Mouse (Mus musculus) R1 (cell line): ENCODE measurements around the gene Gm17387.

Source experiments
- DNase-seq: peaks from one replicate; pipeline ENCODE4 v3.0.0-alpha.2; 2018; ENCODE audit warnings: low read depth, low spot score

The Gm17387 gene

GRCm38 (mm10) chr7:141047581-141048225 is 18.8 kb downstream of the Gm17387 start:
- peak; percentile 98 for DNase-seq

DNA sequence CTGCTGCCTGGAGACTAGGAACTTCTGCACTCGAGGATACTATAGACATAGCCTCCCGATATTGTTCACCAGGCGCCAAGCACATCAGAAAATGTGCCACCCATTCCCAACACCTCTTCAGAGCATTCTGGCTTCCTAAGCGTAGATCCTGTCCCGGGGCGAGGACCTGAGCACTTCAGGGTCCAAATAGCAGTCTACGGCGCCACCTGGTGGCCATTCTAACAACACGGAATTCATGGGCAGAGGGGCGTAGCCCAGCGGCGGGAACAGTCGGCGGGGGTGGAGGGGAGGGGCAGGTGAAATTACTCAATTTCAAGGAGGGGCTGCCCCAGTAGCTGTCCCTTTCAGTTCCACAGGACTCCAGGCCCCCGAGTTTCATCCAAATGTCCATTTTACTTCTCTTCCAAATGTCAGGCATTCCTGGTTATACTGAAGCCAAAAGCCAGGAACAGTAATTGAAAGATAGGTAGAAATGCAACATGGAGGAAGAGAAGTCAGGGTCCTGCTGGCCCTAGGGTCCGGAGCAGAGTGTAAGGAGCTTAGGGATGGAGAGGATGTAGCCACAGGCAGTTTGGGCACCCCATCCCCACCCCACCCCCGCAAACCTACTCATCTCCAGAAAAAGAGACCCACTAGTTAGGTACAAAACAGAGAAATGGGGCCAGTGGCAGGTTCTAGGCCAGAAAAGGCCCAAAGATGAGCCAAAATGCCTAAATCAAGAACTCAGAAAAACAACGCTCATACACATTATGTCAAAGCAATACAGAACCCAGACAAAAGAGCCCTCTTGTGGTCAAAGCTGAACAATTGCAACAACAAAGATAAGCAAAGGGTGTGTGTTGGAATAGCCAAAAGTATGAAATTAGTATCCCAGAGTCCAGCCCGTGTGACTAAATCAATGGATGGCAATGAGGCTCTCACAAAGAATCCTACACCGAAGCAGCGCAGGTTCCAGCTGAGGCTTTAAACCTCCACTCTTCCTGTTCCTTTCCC is 19.6 kb downstream of the Gm17387 start:
- peak; percentile 96 for DNase-seq

DNA sequence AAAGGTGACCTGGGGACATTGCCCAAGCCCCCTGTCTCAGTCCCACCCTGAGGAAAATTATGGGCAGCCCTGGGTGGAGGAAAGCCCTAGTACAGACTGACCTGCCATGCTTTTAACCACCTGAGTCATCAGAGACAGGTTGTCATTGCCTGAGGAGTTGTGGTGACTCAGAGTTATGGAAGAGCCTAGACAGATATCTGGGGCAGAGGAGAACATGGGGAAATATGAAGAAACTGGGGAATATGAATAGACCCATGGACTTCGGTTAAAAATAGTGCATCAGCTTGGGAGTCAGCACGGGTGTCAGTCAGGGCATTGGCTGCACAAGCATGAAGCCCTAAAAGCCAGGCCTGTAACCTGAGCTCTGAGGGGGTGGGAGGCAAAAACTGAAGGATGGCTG is 20.4 kb downstream of the Gm17387 start:
- DNase-seq, result no peak

DNA sequence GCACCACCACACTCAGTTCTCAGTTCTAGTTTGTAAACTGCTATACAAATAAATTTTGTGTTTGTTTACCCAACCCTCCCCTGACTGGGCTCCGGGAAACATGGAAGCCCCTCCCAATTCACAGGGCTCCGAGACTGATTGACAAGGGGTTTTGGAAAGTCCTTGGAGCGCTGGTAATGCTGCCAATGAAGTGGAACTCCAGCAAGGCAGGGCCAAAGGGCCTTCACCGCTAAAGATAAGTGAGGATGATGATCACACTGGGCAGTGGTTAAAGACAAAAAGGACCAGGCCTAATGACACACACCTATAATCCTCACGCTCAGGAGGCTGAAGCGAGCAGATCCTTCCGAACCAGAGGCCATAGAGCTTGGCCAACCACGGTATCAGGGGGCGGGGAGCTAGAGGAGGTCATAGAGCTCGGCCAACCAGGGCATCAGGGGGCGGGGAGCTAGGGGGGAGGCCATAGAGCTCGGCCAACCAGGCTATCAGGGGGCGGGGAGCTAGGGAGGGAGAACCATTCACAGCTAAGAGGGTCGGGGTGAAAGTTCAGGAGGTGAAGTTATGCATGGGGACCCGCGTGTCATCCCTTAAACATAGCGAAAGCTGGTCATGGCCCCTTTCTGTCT is 22.2 kb downstream of the Gm17387 start:
- peak; percentile 98 for DNase-seq

DNA sequence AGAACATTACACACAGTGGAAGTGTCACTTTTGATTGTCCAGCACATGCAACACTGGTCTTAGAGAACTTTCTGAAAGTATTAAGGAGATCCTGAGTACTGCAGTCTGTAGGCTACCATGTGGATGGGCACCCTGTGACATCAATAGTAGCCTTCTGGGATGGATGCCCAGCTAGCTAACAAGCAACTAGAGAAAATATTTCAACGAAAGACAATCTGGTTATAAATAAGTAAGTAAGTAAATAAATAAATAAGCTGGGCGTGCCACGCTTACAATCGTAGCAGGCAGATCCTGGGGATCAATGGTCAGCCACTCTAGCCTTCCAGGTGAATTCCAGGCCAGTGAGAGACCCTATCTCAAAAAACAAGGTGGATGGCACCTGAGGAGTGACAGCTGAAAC is 23.1 kb downstream of the Gm17387 start:
- no peak for DNase-seq

GRCm38 (mm10) chr7:141052421-141052820 is 23.5 kb downstream of the Gm17387 start:
- no peak for DNase-seq

- DNase-seq, result peak; percentile 64
Observed at GRCm38 (mm10) chr7:141055785-141056184, 26.9 kb downstream of the Gm17387 start.

GRCm38 (mm10) chr7:141056976-141057375 is 28.0 kb downstream of the Gm17387 start:
- DNase-seq, result peak; percentile 83

DNA sequence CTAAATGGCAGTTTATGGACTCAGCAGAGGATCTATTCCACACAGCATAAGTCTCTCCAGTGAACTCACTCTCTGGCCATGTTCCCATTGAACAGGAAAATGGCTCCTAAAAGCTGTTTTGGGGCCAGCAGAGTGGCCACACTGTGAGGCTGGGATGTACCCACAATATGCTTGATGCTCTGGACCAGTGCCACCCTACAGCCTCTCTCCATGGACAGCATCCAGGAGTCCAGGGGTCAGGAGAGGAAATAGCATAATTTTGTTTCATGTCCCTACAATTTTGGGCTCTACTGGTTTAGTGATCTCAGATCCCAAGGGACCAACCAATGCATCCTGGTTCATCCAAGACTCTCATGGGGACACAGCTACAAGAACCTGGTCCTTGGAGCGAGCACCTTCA is 28.6 kb downstream of the Gm17387 start:
- DNase-seq, result no peak

- DNase-seq, result no peak
Observed at GRCm38 (mm10) chr7:141058601-141059341, 29.8 kb downstream of the Gm17387 start.

DNA sequence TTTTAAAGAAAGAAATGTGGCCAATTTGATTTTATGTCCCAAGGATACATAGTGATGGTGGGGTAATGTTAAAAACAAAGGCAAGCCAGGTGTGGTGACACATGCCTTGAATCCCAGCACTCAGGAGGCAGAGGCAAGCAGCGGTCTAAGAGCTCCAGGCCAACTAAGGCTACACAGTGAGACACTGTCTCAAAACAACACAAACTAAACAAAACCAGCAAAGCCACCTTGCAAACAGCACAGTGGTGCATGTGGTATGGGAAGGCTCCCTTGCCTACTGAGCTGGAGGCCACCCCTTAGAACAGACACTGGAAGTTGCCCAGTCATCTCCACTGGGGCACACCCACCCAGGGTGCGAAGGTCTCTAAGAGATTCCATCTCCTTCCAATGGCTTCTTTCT is 31.0 kb downstream of the Gm17387 start:
- no peak for DNase-seq

- peak; percentile 88 for DNase-seq
Observed at GRCm38 (mm10) chr7:141060426-141061242, 31.7 kb downstream of the Gm17387 start, which contains the start of gene B4galnt4. B4galnt4 (plus strand) TSS chr7:141061104.

- DNase-seq, result peak; percentile 36
Observed at GRCm38 (mm10) chr7:141061269-141061692, 32.4 kb downstream of the Gm17387 start.

DNA sequence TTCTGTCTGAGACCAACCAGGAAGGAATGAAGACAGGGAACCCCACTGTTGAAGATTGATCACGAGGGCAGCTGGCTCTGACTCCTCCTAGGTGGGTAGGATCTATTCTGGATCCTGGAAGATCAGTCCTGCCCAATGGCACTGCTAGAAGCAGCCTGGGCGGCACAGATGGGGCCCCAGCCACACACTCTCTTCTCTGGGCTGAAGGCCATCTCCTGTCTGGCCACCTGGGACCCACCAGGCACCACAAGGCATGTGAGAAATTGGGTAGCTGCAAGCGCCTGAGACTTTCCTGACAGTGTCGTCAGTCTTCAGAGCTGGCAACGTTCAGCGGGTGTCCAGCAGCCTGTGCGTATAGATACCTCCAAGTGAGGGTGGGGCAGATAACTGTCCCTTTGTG is 33.6 kb downstream of the Gm17387 start:
- DNase-seq, result no peak

- DNase-seq, result no peak
Observed at GRCm38 (mm10) chr7:141063353-141063752, 34.4 kb downstream of the Gm17387 start.

DNA sequence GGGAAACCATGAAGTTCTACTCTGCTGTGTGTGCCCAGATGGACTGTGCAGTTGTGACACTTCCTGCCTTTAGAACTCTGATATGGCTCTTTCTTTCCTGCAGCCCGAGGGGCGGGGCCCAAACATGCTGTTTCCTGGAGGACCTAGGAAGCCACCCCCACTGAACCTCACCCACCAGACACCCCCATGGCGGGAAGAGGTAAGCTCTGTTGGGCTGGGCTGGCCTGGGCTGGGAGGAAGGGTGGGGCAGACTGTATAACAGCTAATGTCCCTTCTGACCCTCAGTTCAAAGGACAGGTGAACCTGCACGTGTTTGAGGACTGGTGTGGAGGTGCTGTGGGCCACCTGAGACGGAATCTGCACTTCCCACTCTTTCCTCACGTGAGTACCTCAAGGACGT is 35.2 kb downstream of the Gm17387 start:
- peak; percentile 78 for DNase-seq

DNA sequence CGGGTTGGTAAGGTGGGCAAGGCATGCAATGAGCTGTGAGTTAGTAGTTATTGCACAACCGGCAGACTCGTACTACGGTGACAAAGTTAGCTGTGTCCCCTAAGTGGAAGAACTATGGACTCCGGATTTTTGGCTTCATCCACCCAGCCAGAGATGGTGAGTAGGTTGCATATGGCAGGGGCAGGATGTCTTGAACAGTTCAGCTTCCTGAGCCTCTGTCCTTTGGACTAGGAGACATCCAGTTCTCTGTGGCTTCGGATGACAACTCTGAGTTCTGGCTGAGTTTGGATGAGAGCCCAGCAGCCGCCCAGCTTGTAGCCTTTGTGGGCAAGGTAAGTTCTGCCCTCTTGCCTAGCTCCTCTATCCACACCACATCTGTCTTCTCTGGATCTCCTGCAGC is 35.6 kb downstream of the Gm17387 start:
- no peak for DNase-seq

DNA sequence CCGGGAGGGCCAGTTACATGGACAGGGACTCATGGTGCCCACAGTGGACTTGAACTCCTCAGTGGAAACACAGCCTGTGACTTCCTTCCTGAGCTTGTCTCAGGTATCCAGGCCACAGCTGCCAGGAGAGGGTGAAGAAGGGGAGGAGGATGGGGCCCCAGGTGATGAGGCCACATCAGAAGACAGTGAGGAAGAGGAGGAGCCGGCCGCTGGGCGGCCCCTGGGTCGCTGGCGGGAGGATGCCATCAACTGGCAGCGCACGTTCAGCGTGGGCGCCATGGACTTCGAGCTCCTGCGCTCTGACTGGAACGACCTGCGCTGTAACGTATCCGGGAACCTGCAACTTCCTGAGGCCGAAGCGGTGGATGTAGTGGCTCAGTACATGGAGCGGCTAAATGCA is 39.4 kb downstream of the Gm17387 start:
- DNase-seq, result no peak

DNA sequence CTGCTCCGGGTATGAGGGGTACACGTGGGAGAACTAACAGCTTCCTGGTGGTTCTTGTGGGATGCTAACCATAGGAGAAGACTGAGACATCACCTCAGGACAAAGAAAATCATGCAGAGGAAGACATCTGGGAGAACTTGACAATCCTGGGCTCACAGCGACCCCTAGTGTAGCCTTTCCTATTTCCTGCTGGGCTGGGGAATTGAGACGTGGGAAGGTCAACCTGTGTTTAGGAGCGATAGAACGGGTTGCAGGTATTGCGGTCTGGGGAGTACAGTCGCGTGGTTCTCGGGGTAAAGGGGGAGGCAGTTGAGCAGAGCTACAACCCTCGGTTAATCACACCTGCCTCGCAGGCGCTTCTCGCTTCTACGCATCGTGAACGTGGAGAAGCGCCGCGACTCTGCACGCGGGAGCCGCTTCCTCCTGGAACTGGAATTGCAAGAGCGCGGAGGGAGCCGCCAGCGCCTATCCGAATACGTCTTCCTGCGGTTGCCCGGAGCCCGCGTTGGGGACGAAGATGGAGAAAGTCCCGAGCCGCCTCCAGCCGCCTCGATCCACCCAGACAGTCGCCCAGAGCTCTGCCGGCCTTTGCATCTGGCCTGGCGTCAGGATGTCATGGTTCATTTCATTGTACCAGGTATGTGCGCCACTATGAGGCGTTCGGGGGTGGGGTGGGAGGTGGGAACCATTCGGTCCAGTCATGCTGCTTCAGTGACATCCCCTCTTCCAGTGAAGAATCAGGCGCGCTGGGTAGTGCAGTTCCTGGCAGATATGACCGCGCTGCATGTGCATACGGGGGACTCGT is 41.3 kb downstream of the Gm17387 start:
- DNase-seq, result peak; percentile 96
